Mouse (Mus musculus) kidney, adult 2 months (tissue): ENCODE measurements around the gene Gm3594. TPM values are rescaled to one million over a fixed set of nuclear protein-coding genes. Genes with fewer than 3 reads are reported as not detected.

Experiments used
- polyA plus RNA-seq: library from polyadenylated mRNA; depleted of rRNA; stranded (reverse); fragments of >200 nt; gene quantifications from 2 replicates; pipeline ENCODE4 v1.2.3, GENCODE M21; 2012; rRNA removed

The Gm3594 gene
- polyA plus RNA-seq, 1 experiment = not detected

Other genes with a start within 250 kb of the Gm3594 start
- gene Gm21560, start 225.3 kb downstream of the Gm3594 start, polyA plus RNA-seq = not detected in 2 replicates
- 0.16 TPM in 1 of 2 replicates, not detected in the other for gene Gm3411, start 157.4 kb downstream of the Gm3594 start, polyA plus RNA-seq
- not detected in 2 replicates for gene Gm21103, start 139.8 kb downstream of the Gm3594 start, polyA plus RNA-seq
- not detected in 2 replicates for gene Gm3618, start 100.9 kb downstream of the Gm3594 start, polyA plus RNA-seq
- gene Gm16440, start 54.3 kb downstream of the Gm3594 start, polyA plus RNA-seq = not detected in 2 replicates
- gene Gm3591, start 32.1 kb downstream of the Gm3594 start, polyA plus RNA-seq = not detected in 2 replicates
- gene Gm8356, start 92.7 kb upstream of the Gm3594 start, polyA plus RNA-seq = not detected in 2 replicates
- gene Gm3629, start 146.0 kb upstream of the Gm3594 start, polyA plus RNA-seq = 0.06 TPM in 1 of 2 replicates, not detected in the other
- not detected in 2 replicates for gene Gm3460, start 177.8 kb upstream of the Gm3594 start, polyA plus RNA-seq
- gene Gm10251, start 239.6 kb upstream of the Gm3594 start, polyA plus RNA-seq = 0.07 TPM in 1 of 2 replicates, not detected in the other